Mouse (Mus musculus) heart, embryonic 15.5 days (tissue): ENCODE results near the gene Lca5l. TPM values are rescaled to one million over a fixed set of nuclear protein-coding genes. Genes with fewer than 3 reads are reported as not detected.

Experiments used
- ATAC-seq: fragments of 200-750 bp; cut with Nextera tagmentation; replicated peaks from 2 replicates; pipeline ENCODE4 v1.8.0; 2017; ENCODE audit warnings: low read depth, moderate TSS enrichment; ENCODE audit not compliant: insufficient number of reproducible peaks, insufficient read depth, low FRiP score
- H3K27ac ChIP-seq: fragments of 300-500 bp; sonication (generic); 2 replicates; pipeline ENCODE4 v1.5.1; 2015; ENCODE audit warnings: mild to moderate bottlenecking, inconsistent platforms
- H3K27me3 ChIP-seq: fragments of 300-500 bp; sonication (generic); 2 replicates; pipeline ENCODE4 v1.6.1; 2015; ENCODE audit warnings: inconsistent platforms
- H3K36me3 ChIP-seq: fragments of 300-500 bp; sonication (generic); 2 replicates; pipeline ENCODE4 v1.6.1; 2015; ENCODE audit warnings: mild to moderate bottlenecking, inconsistent platforms
- H3K4me1 ChIP-seq: fragments of 300-500 bp; sonication (generic); replicated peaks from 2 replicates; pipeline ENCODE4 v1.6.1; 2015; ENCODE audit warnings: inconsistent platforms
- H3K4me2 ChIP-seq: fragments of 300-500 bp; sonication (generic); 2 replicates; pipeline ENCODE4 v1.6.1; 2015; ENCODE audit warnings: inconsistent platforms, mild to moderate bottlenecking, moderate library complexity
- H3K4me3 ChIP-seq: fragments of 300-500 bp; sonication (generic); 2 replicates; pipeline ENCODE4 v1.5.1; 2015; ENCODE audit warnings: mild to moderate bottlenecking, inconsistent platforms
- H3K9ac ChIP-seq: fragments of 300-500 bp; sonication (generic); 2 replicates; pipeline ENCODE4 v1.6.1; 2015; ENCODE audit warnings: mild to moderate bottlenecking, inconsistent platforms
- H3K9me3 ChIP-seq: fragments of 300-500 bp; sonication (generic); replicated peaks from 2 replicates; pipeline ENCODE4 v1.6.1; 2016; ENCODE audit warnings: inconsistent platforms
- WGBS: fragments of 180-500 bp; shearing (Covaris S2); methylation state at CpG from one replicate; pipeline ENCODE4 v1.1.7; 2015; ENCODE audit warnings: mixed read lengths; 5-methylcytosine and 5-hydroxymethylcytosine counted together
- polyA plus RNA-seq: library from polyadenylated mRNA; unstranded; fragments of >200 nt; fragmentation: Nextera tagmentation; extraction: Ambion mirVana; gene quantifications from 2 replicates; pipeline ENCODE4 v1.2.1, GENCODE M21; 2015

The Lca5l gene
- polyA plus RNA-seq, 1 experiment from 2014 or later: 1.2 TPM

GRCm38 (mm10) chr16:96213027-96213426 lies 21.0 kb upstream of the Lca5l start:
- peaks cover 12% of the 10 kb centered on the region; the same call in 1 of the 2 replicates for H3K36me3 ChIP-seq
- peak; percentile 86 for ATAC-seq

GRCm38 (mm10) chr16:96210856-96211255 lies 18.8 kb upstream of the Lca5l start:
- Histone ChIP-seq H3K9ac (no peak overlapping the region), H3K27ac (peak overlapping the region; percentile 92), H3K4me3 (no peak overlapping the region), H3K27me3 (no peaks in the 10 kb centered on the region), H3K36me3 (peaks cover 6% of the 10 kb centered on the region; the same call in 1 of the 2 replicates), H3K4me2 (no peak overlapping the region), H3K4me1 (peaks cover 55% of the 10 kb centered on the region), H3K9me3 (no peaks in the 10 kb centered on the region)
- WGBS: 37% methylated on average over 7 of the region's 7 CpGs
- peak; percentile 48 for ATAC-seq

More at GRCm38 (mm10) chr16:96213027-96213426, 21.0 kb upstream of the Lca5l start:
- peak overlapping the region; percentile 92 for H3K27ac ChIP-seq
- no peaks in the 10 kb centered on the region for H3K27me3 ChIP-seq
- peak overlapping the region; percentile 22; the same call in 1 of the 2 replicates for H3K4me2 ChIP-seq
- peaks cover 43% of the 10 kb centered on the region for H3K4me1 ChIP-seq
- WGBS: 60% methylated on average over 4 of the region's 4 CpGs
- no peak overlapping the region for H3K4me3 ChIP-seq
- no peaks in the 10 kb centered on the region for H3K9me3 ChIP-seq
- H3K9ac ChIP-seq: no peak overlapping the region

- H3K9ac ChIP-seq: no peak overlapping the region
- H3K9me3 ChIP-seq: no peaks in the 10 kb centered on the region
- peaks cover 6% of the 10 kb centered on the region; the same call in 1 of the 2 replicates for H3K36me3 ChIP-seq
- H3K4me2 ChIP-seq: no peak overlapping the region
- peak overlapping the region; percentile 92 for H3K27ac ChIP-seq
- H3K27me3 ChIP-seq: no peaks in the 10 kb centered on the region
- WGBS: 44% methylated on average over 10 of the region's 10 CpGs
- no peak for ATAC-seq
- peaks cover 65% of the 10 kb centered on the region for H3K4me1 ChIP-seq
- no peak overlapping the region for H3K4me3 ChIP-seq
Measured at GRCm38 (mm10) chr16:96209789-96210188, 17.7 kb upstream of the Lca5l start.

GRCm38 (mm10) chr16:96201485-96202232 lies 9.6 kb upstream of the Lca5l start:
- H3K4me1 ChIP-seq: peaks cover 28% of the 10 kb centered on the region
- H3K27me3 ChIP-seq: no peaks in the 10 kb centered on the region
- H3K36me3 ChIP-seq: no peaks in the 10 kb centered on the region
- H3K4me2 ChIP-seq: peak overlapping the region; percentile 63
- peak overlapping the region; percentile 97 for H3K27ac ChIP-seq
- peak overlapping the region; percentile 71 for H3K9ac ChIP-seq
- no peak for ATAC-seq
- no peaks in the 10 kb centered on the region for H3K9me3 ChIP-seq
- peak overlapping the region; percentile 57 for H3K4me3 ChIP-seq
- WGBS: 39% methylated on average over 11 of the region's 11 CpGs

GRCm38 (mm10) chr16:96200702-96201028 lies 8.6 kb upstream of the Lca5l start:
- no peaks in the 10 kb centered on the region for H3K36me3 ChIP-seq
- no peak for ATAC-seq
- peak overlapping the region; percentile 63 for H3K4me2 ChIP-seq
- H3K27me3 ChIP-seq: no peaks in the 10 kb centered on the region
- no peaks in the 10 kb centered on the region for H3K9me3 ChIP-seq
- peaks cover 18% of the 10 kb centered on the region for H3K4me1 ChIP-seq
- H3K4me3 ChIP-seq: peak overlapping the region; percentile 57
- H3K9ac ChIP-seq: peak overlapping the region; percentile 71
- 16% methylated on average over 9 of the region's 9 CpGs for WGBS
- H3K27ac ChIP-seq: peak overlapping the region; percentile 97

- WGBS: 5% methylated on average over 20 of the region's 20 CpGs
- Histone ChIP-seq H3K36me3 (no peaks in the 10 kb centered on the region), H3K27ac (peak within 1 kb of the TSS; percentile 97), H3K27me3 (no peaks in the 10 kb centered on the region), H3K9me3 (no peaks in the 10 kb centered on the region), H3K4me2 (peak within 1 kb of the TSS; percentile 63), H3K9ac (peak within 1 kb of the TSS; percentile 71), H3K4me3 (peak within 1 kb of the TSS; percentile 57), H3K4me1 (peaks cover 13% of the 10 kb centered on the region)
- peak; percentile 95 for ATAC-seq
Measured at GRCm38 (mm10) chr16:96199913-96200701, 8.0 kb upstream of the Lca5l start, which contains the start of gene Sh3bgr. Gene Sh3bgr (plus strand): TSS chr16:96200450.

- no peak for ATAC-seq
- 86% methylated on average over 5 of the region's 5 CpGs for WGBS
Measured at GRCm38 (mm10) chr16:96187619-96188018, 4.5 kb downstream of the Lca5l start.

GRCm38 (mm10) chr16:96179156-96179555 lies 12.9 kb downstream of the Lca5l start:
- Histone ChIP-seq H3K4me3 (no peak overlapping the region), H3K9ac (no peak overlapping the region), H3K4me1 (no peaks in the 10 kb centered on the region), H3K36me3 (no peaks in the 10 kb centered on the region), H3K27me3 (no peaks in the 10 kb centered on the region), H3K27ac (no peak overlapping the region), H3K9me3 (no peaks in the 10 kb centered on the region), H3K4me2 (no peak overlapping the region)
- no peak for ATAC-seq

More at GRCm38 (mm10) chr16:96187619-96188018, 4.5 kb downstream of the Lca5l start:
- H3K4me2 ChIP-seq: no peak overlapping the region
- H3K27me3 ChIP-seq: no peaks in the 10 kb centered on the region
- peaks cover 5% of the 10 kb centered on the region; the same call in 1 of the 2 replicates for H3K4me1 ChIP-seq
- H3K4me3 ChIP-seq: no peak overlapping the region
- no peak overlapping the region for H3K27ac ChIP-seq
- H3K36me3 ChIP-seq: no peaks in the 10 kb centered on the region
- H3K9ac ChIP-seq: no peak overlapping the region
- no peaks in the 10 kb centered on the region for H3K9me3 ChIP-seq

- Histone ChIP-seq H3K27ac (no peak overlapping the region), H3K9ac (no peak overlapping the region), H3K4me3 (no peak overlapping the region), H3K9me3 (no peaks in the 10 kb centered on the region), H3K27me3 (no peaks in the 10 kb centered on the region), H3K4me1 (no peaks in the 10 kb centered on the region), H3K36me3 (no peaks in the 10 kb centered on the region), H3K4me2 (no peak overlapping the region)
- WGBS: 33% methylated on average over 2 of the region's 2 CpGs
- peak; percentile 47; the same call in 1 of the 2 replicates for ATAC-seq
Measured at GRCm38 (mm10) chr16:96175399-96175798, 16.7 kb downstream of the Lca5l start.

- H3K4me1 ChIP-seq: no peaks in the 10 kb centered on the region
- H3K36me3 ChIP-seq: no peaks in the 10 kb centered on the region
- ATAC-seq: no peak
- H3K9ac ChIP-seq: no peak overlapping the region
- 67% methylated on average over 8 of the region's 8 CpGs for whole genome bisulfite sequencing
- H3K4me3 ChIP-seq: no peak overlapping the region
- no peaks in the 10 kb centered on the region for H3K9me3 ChIP-seq
- H3K4me2 ChIP-seq: no peak overlapping the region
- H3K27me3 ChIP-seq: no peaks in the 10 kb centered on the region
- H3K27ac ChIP-seq: no peak overlapping the region
Measured at GRCm38 (mm10) chr16:96173648-96174047, 18.4 kb downstream of the Lca5l start.

GRCm38 (mm10) chr16:96168837-96169236 lies 23.2 kb downstream of the Lca5l start:
- Histone ChIP-seq H3K36me3 (no peaks in the 10 kb centered on the region), H3K9me3 (no peaks in the 10 kb centered on the region), H3K4me3 (no peak overlapping the region), H3K4me2 (no peak overlapping the region), H3K4me1 (peaks cover 4% of the 10 kb centered on the region; the same call in 1 of the 2 replicates), H3K9ac (no peak overlapping the region), H3K27ac (no peak overlapping the region), H3K27me3 (no peaks in the 10 kb centered on the region)
- 84% methylated on average over 4 of the region's 4 CpGs for WGBS
- no peak for ATAC-seq
